Mouse (Mus musculus): ENCODE measurements around the gene Spata1. TPM values are rescaled to one million over a fixed set of nuclear protein-coding genes. Genes with fewer than 3 reads are reported as not detected.

Gene Spata1
- polyA plus RNA-seq, 1 experiment, result 2.5 TPM

DNA sequence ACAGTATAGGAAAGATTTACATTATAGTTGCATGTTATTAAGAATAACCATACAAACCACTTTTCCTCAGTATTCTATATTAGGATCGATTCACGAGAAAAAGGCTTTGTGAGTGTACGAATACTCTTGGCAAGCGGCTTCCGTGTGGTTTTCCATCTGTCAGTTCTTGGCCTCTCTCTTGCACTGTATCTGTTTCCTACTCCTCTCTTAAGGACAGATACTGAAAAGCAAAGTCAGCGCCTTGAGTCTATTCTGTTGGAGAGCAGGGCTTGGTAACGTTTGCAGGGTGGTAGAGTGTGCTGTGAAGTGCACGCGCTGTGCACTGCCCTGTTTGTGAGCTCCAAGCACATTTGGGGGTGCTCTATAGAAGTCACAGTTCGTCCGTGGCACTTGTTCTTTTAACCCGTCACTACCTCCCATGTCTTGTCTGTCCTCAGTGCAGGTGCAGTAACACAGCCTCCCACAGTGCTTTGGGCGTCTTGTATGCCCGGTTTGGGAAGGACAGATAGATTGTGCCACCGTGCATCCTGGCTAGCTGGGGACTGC, 79.5 kb downstream of the Spata1 start:
- no peak overlapping the region for H3K27ac ChIP-seq (ENCODE audit: control insufficient read depth, insufficient read depth, low read length)
- H3K36me3 ChIP-seq (ENCODE audit: control insufficient read depth, insufficient read depth, low read length), result peaks cover 4% of the 10 kb centered on the region; the same call in 1 of the 2 replicates
- no peaks in the 10 kb centered on the region for H3K27me3 ChIP-seq (ENCODE audit: control insufficient read depth, insufficient read depth, low read length)
- TF ChIP-seq CTCF (IDR thresholded peaks at IDR 0.05; ENCODE audit: borderline replicate concordance, control insufficient read depth, extremely low read depth, insufficient read depth, low read length, poor library complexity) (no peak), POLR2A (IDR thresholded peaks at IDR 0.05; ENCODE audit: control insufficient read depth, extremely low read depth, insufficient read depth, low read length, poor library complexity) (no peak)
- 95% methylated on average over 15 of the region's 15 CpGs for WGBS
- no peak for DNase-seq
- no peaks in the 10 kb centered on the region for H3K4me1 ChIP-seq (replicated peaks; ENCODE audit: control insufficient read depth, insufficient read depth, low read length)
- H3K4me3 ChIP-seq (ENCODE audit: control insufficient read depth, insufficient read depth, low read length), result no peak overlapping the region

DNA sequence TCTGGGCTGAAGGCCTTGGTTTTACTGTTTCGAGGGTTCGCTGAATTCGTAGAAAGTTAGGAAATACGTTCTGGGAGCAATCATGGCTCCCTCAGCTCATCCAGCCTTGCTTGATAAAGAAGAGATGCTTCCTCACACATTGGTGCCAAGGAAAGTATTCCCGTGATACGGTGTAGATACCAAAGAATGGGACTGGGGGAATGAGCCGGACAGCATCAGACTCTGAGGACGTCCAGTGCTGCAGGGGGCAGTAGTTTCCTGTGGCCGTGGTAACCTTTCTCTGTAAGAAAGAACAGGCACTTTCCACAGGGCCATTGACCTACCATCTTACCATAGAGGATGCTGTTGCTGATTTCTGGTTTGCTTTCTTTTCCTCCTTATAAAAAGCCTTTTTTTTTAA, 80.0 kb downstream of the Spata1 start:
- Histone ChIP-seq H3K4me1 (replicated peaks; ENCODE audit: control insufficient read depth, insufficient read depth, low read length) (no peaks in the 10 kb centered on the region), H3K4me3 (ENCODE audit: control insufficient read depth, insufficient read depth, low read length) (no peak overlapping the region), H3K36me3 (ENCODE audit: control insufficient read depth, insufficient read depth, low read length) (peaks cover 4% of the 10 kb centered on the region; the same call in 1 of the 2 replicates), H3K27me3 (ENCODE audit: control insufficient read depth, insufficient read depth, low read length) (no peaks in the 10 kb centered on the region), H3K27ac (ENCODE audit: control insufficient read depth, insufficient read depth, low read length) (no peak overlapping the region)
- DNase-seq, result no peak
- 96% methylated on average over 9 of the region's 9 CpGs for WGBS
- TF ChIP-seq CTCF (IDR thresholded peaks at IDR 0.05; ENCODE audit: borderline replicate concordance, control insufficient read depth, extremely low read depth, insufficient read depth, low read length, poor library complexity) (no peak), POLR2A (IDR thresholded peaks at IDR 0.05; ENCODE audit: control insufficient read depth, extremely low read depth, insufficient read depth, low read length, poor library complexity) (no peak)

DNA sequence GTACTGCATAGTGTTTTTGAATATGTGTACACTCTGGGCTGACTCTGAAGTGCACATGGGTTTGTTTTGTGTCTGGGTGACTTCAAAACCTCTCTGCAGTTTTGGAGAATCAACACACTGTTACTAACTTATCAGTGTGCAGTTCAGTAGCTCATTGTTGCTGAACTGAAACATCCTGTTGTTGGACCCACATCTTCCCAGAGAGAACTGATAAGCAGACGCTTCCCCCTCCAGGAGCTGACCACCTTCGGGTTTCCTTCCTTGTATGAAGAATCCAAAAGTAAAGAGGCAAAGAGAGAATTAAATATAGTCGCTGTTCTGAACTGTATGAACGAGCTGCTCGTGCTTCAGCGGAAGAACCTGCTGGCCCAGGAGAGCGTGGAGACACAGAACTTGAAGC, 80.7 kb downstream of the Spata1 start:
- TF ChIP-seq CTCF (IDR thresholded peaks at IDR 0.05; ENCODE audit: borderline replicate concordance, control insufficient read depth, extremely low read depth, insufficient read depth, low read length, poor library complexity) (no peak), POLR2A (IDR thresholded peaks at IDR 0.05; ENCODE audit: control insufficient read depth, extremely low read depth, insufficient read depth, low read length, poor library complexity) (no peak)
- Histone ChIP-seq H3K4me1 (replicated peaks; ENCODE audit: control insufficient read depth, insufficient read depth, low read length) (no peaks in the 10 kb centered on the region), H3K36me3 (ENCODE audit: control insufficient read depth, insufficient read depth, low read length) (peaks cover 4% of the 10 kb centered on the region; the same call in 1 of the 2 replicates), H3K27ac (ENCODE audit: control insufficient read depth, insufficient read depth, low read length) (no peak overlapping the region), H3K27me3 (ENCODE audit: control insufficient read depth, insufficient read depth, low read length) (no peaks in the 10 kb centered on the region), H3K4me3 (ENCODE audit: control insufficient read depth, insufficient read depth, low read length) (no peak overlapping the region)
- DNase-seq, result no peak
- WGBS, result 59% methylated on average over 7 of the region's 7 CpGs

DNA sequence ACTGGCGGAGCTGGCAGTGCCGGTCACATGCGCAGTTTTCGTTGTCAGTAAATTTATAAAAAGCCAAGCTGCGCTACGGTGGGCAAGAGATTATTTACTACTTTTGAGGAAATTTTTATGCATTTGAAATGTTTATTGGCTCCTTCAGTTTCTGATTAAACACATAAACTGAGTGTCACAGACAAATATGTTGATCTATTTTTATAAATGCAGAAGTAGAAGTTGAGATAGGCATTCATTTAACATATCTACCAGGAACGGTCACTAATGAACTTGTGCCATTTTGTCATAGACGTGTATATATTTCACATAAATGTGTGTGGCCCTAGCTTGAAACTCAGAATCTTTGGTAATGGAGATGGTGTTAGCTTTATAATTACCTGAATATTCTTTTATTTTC, 81.7 kb downstream of the Spata1 start:
- peaks cover 4% of the 10 kb centered on the region; the same call in 1 of the 2 replicates for H3K36me3 ChIP-seq (ENCODE audit: control insufficient read depth, insufficient read depth, low read length)
- no peak overlapping the region for H3K4me3 ChIP-seq (ENCODE audit: control insufficient read depth, insufficient read depth, low read length)
- H3K4me1 ChIP-seq (replicated peaks; ENCODE audit: control insufficient read depth, insufficient read depth, low read length), result no peaks in the 10 kb centered on the region
- H3K27me3 ChIP-seq (ENCODE audit: control insufficient read depth, insufficient read depth, low read length), result no peaks in the 10 kb centered on the region
- 96% methylated on average over 8 of the region's 8 CpGs for WGBS
- no peak for TF ChIP-seq POLR2A (IDR thresholded peaks at IDR 0.05; ENCODE audit: control insufficient read depth, extremely low read depth, insufficient read depth, low read length, poor library complexity)
- TF ChIP-seq CTCF (IDR thresholded peaks at IDR 0.05; ENCODE audit: borderline replicate concordance, control insufficient read depth, extremely low read depth, insufficient read depth, low read length, poor library complexity), result no peak
- DNase-seq, result no peak
- H3K27ac ChIP-seq (ENCODE audit: control insufficient read depth, insufficient read depth, low read length), result no peak overlapping the region

DNA sequence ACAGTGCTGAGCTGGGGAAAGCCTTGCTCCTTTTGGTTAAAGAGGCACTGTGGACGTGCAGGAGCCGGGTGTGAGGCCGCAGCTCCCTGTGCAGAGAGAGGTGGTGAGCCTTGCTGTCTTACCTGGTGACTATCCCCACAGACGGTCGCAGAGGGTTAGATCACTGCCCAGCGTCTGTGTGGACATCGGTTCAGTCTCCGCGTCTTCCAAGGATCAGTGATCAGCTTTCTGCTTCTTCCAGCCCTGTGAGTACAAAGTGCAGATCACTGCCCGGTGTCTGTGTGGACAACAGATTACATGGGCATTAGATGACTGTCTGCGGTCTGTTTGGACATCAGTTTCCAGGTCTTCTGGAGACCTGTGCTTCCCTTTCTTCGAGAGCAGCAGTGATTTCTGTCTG, 85.0 kb downstream of the Spata1 start:
- Histone ChIP-seq H3K27ac (ENCODE audit: control insufficient read depth, insufficient read depth, low read length) (no peak overlapping the region), H3K36me3 (ENCODE audit: control insufficient read depth, insufficient read depth, low read length) (peaks cover 4% of the 10 kb centered on the region; the same call in 1 of the 2 replicates), H3K4me3 (ENCODE audit: control insufficient read depth, insufficient read depth, low read length) (no peak overlapping the region), H3K27me3 (ENCODE audit: control insufficient read depth, insufficient read depth, low read length) (no peaks in the 10 kb centered on the region), H3K4me1 (replicated peaks; ENCODE audit: control insufficient read depth, insufficient read depth, low read length) (no peaks in the 10 kb centered on the region)
- WGBS, result 95% methylated on average over 12 of the region's 12 CpGs
- TF ChIP-seq CTCF (IDR thresholded peaks at IDR 0.05; ENCODE audit: borderline replicate concordance, control insufficient read depth, extremely low read depth, insufficient read depth, low read length, poor library complexity) (no peak), POLR2A (IDR thresholded peaks at IDR 0.05; ENCODE audit: control insufficient read depth, extremely low read depth, insufficient read depth, low read length, poor library complexity) (no peak)
- DNase-seq, result no peak

DNA sequence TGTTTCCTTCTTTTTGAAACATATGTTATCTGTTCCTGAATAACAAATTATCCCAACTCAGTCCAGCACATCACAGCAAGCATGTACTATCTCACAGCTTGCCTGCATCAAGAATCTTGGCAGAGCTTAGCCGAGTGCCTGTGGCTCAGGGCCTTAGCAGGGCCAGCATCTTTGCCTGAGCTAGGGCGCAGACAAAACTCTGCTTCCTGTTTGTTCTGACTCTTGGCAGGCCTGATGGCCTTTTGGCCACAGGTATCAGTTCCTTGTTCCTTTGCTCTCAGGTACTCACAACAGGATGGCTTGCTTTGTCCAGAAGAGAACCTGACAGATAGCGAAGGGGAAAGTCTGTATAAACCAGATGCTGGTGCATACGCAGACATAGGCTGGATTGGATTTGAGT, 85.6 kb downstream of the Spata1 start:
- H3K27me3 ChIP-seq (ENCODE audit: control insufficient read depth, insufficient read depth, low read length), result no peaks in the 10 kb centered on the region
- no peak overlapping the region for H3K27ac ChIP-seq (ENCODE audit: control insufficient read depth, insufficient read depth, low read length)
- H3K4me3 ChIP-seq (ENCODE audit: control insufficient read depth, insufficient read depth, low read length), result no peak overlapping the region
- H3K36me3 ChIP-seq (ENCODE audit: control insufficient read depth, insufficient read depth, low read length), result no peaks in the 10 kb centered on the region
- no peak for TF ChIP-seq POLR2A (IDR thresholded peaks at IDR 0.05; ENCODE audit: control insufficient read depth, extremely low read depth, insufficient read depth, low read length, poor library complexity)
- no peaks in the 10 kb centered on the region for H3K4me1 ChIP-seq (replicated peaks; ENCODE audit: control insufficient read depth, insufficient read depth, low read length)
- WGBS, result 88% methylated on average over 4 of the region's 4 CpGs
- no peak for DNase-seq

DNA sequence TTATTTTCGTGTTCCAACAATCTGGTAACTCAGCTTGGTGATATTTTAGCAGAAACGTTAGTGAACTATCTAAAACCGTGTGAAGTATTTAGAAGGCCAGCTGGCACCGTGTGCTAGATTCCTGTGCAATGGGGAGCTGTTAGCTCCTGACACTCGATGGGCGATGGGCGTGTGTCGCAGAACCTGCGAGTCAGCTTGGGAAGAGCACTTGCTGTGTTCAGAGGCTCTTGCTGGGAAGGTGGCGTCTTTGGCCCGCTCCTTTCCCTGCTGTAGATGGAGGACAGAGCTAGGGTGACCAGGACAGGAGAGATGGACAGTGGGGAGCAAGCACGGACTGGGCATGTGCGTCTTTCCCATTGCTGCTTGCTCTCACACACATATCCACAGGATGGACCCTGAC, 86.5 kb downstream of the Spata1 start:
- Histone ChIP-seq H3K36me3 (ENCODE audit: control insufficient read depth, insufficient read depth, low read length) (no peaks in the 10 kb centered on the region), H3K4me1 (replicated peaks; ENCODE audit: control insufficient read depth, insufficient read depth, low read length) (no peaks in the 10 kb centered on the region)
- no peak for DNase-seq

More for the DNA sequence above, 86.5 kb downstream of the Spata1 start:
- TF ChIP-seq POLR2A (IDR thresholded peaks at IDR 0.05; ENCODE audit: control insufficient read depth, extremely low read depth, insufficient read depth, low read length, poor library complexity), result no peak
- no peak for TF ChIP-seq CTCF (IDR thresholded peaks at IDR 0.05; ENCODE audit: borderline replicate concordance, control insufficient read depth, extremely low read depth, insufficient read depth, low read length, poor library complexity)
- WGBS, result 95% methylated on average over 13 of the region's 13 CpGs
- H3K4me3 ChIP-seq (ENCODE audit: control insufficient read depth, insufficient read depth, low read length), result no peak overlapping the region
- H3K27me3 ChIP-seq (ENCODE audit: control insufficient read depth, insufficient read depth, low read length), result no peaks in the 10 kb centered on the region
- no peak overlapping the region for H3K27ac ChIP-seq (ENCODE audit: control insufficient read depth, insufficient read depth, low read length)

Data from thymus, adult 2 months (tissue).